Mouse (Mus musculus) megakaryocyte progenitor cell, adult 5-6 weeks (primary cell): Measurements from ENCODE around the gene Ddt. TPM values are rescaled to one million over a fixed set of nuclear protein-coding genes. Genes with fewer than 3 reads are reported as not detected.

Source experiments
- ATAC-seq: replicated peaks from 2 replicates; pipeline ENCODE4 v1.8.0; 2016; ENCODE audit warnings: mild to moderate bottlenecking, moderate TSS enrichment, inconsistent platforms; ENCODE audit not compliant: poor library complexity
- total RNA-seq, 2 experiments: library from RNA; stranded (forward) in 1 of 2; stranded (reverse) in 1 of 2; fragments of 157-497, 149-512 nt in 1 of 2; fragments of 200-1000 nt in 1 of 2; gene quantifications; 2 replicates each; pipeline versions ENCODE4 v1.2.3 to v1.2.4; 2015 to 2017

Gene Ddt
- total RNA-seq (2015) (51.7 and 60.3 TPM in 2 replicates), total RNA-seq (2017) (54.4 and 60.1 TPM in 2 replicates)

- ATAC-seq: peak; percentile 96
Measured at GRCm38 (mm10) chr10:75772795-75773664, at the start of gene Ddt. Ddt (minus strand) TSS chr10:75773414.

- ATAC-seq: no peak
Measured at GRCm38 (mm10) chr10:75822443-75822842, 49.2 kb upstream of the Ddt start, which contains the start of gene Gstt4. Gstt4 (minus strand) TSS chr10:75822543.

GRCm38 (mm10) chr10:75819882-75820281 lies 46.7 kb upstream of the Ddt start:
- no peak for ATAC-seq

GRCm38 (mm10) chr10:75818641-75819040 lies 45.4 kb upstream of the Ddt start:
- ATAC-seq: no peak

GRCm38 (mm10) chr10:75804217-75804616 lies 31.0 kb upstream of the Ddt start:
- no peak for ATAC-seq

GRCm38 (mm10) chr10:75798176-75798696 lies 25.0 kb upstream of the Ddt start, which contains the start of gene Gstt1:
Gstt1 (minus strand) TSS chr10:75798584.
- ATAC-seq: peak; percentile 76

- ATAC-seq: peak; percentile 65
Measured at GRCm38 (mm10) chr10:75797619-75798175, 24.5 kb upstream of the Ddt start.

GRCm38 (mm10) chr10:75796731-75797516 lies 23.7 kb upstream of the Ddt start:
- ATAC-seq: no peak

- no peak for ATAC-seq
Measured at GRCm38 (mm10) chr10:75794880-75795279, 21.7 kb upstream of the Ddt start.

- peak; percentile 82 for ATAC-seq
Measured at GRCm38 (mm10) chr10:75790773-75791172, 17.6 kb upstream of the Ddt start.

- ATAC-seq: no peak
Measured at GRCm38 (mm10) chr10:75789841-75790240, 16.6 kb upstream of the Ddt start.

- ATAC-seq: no peak
Measured at GRCm38 (mm10) chr10:75789081-75789735, 16.0 kb upstream of the Ddt start.

GRCm38 (mm10) chr10:75788277-75788676 lies 15.1 kb upstream of the Ddt start:
- ATAC-seq: no peak

- no peak for ATAC-seq
Measured at GRCm38 (mm10) chr10:75785442-75785841, 12.2 kb upstream of the Ddt start.

- peak; percentile 84 for ATAC-seq
Measured at GRCm38 (mm10) chr10:75780769-75781578, 7.8 kb upstream of the Ddt start, which contains the start of the genes Gm20441 and Gstt3. Gm20441 (minus strand) TSS chr10:75780954. Gstt3 (minus strand) TSS chr10:75781414.

GRCm38 (mm10) chr10:75779206-75780174 lies 6.3 kb upstream of the Ddt start:
- ATAC-seq: no peak

GRCm38 (mm10) chr10:75777885-75778284 lies 4.7 kb upstream of the Ddt start:
- ATAC-seq: no peak

GRCm38 (mm10) chr10:75776562-75776961 lies 3.3 kb upstream of the Ddt start:
- ATAC-seq: no peak
